Mouse (Mus musculus): ENCODE measurements around the gene Sema4g. TPM values are rescaled to one million over a fixed set of nuclear protein-coding genes. Genes with fewer than 3 reads are reported as not detected.
A peak's percentile ranks its signal among the peaks of the same experiment; 100 is the strongest.

Sema4g gene
- total RNA-seq, 1 experiment, result 3.8 TPM

DNA sequence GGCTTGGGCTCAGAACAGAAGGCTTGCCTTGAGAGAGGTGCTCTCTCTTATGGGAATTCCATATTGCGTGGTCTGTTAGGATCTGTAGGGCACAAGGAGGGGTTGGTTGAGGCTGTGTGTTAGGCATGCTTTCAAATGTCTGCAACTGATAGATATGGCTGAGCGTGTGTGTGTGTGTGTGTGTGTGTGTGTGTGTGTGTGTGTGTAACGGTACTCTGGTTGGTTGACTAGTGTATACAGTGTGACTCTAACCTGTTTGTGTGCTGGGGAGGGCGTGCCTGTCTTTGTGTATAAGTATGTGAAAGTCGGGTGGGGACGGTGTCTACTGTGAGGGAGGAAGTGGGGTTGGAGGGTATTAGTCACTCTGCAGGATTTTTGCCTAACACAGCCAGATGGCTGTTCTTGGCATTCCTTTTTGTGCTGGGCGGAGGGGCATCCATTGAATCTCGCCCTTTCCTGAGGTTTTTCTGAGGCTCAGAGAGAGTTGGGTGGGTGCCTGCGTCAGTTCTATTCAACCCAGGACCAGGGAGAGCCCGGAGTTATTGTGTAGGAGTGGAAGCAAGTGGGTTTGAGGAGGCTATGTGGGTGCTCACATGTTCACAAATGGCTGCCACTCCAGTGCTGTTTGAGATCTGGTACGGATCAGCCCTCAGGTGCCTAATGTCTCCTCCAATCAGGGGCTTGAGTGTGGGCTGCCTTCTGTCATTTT, 59.2 kb downstream of the Sema4g start:
- Histone ChIP-seq H3K36me3 (ENCODE audit: control insufficient read depth, insufficient read depth, low read length, poor library complexity, severe bottlenecking) (no peaks in the 10 kb centered on the region), H3K9me3 (ENCODE audit: control insufficient read depth, insufficient read depth, low read depth, low read length) (no peaks in the 10 kb centered on the region), H3K4me1 (ENCODE audit: control insufficient read depth in 2 of 2, insufficient read depth in 2 of 2, low read length in 2 of 2, poor library complexity in 1 of 2) (peaks cover 0 to 17% of the 10 kb centered on the region in 2 experiments; a peak in 1 of 4 replicates), H3K27ac (ENCODE audit: insufficient read depth, low read depth, low read length, poor library complexity, severe bottlenecking) (no peak overlapping the region), H3K9ac (ENCODE audit: insufficient read depth, low read depth, low read length, poor library complexity, severe bottlenecking) (peak overlapping the region; percentile 57; the same call in 1 of the 2 replicates), H3K4me3 (ENCODE audit: insufficient read depth in 1 of 2, low read depth in 1 of 2, low read length in 2 of 2, poor library complexity in 1 of 2, severe bottlenecking in 1 of 2) (peak overlapping the region; percentile 54 to 55)
- no peak for DNase-seq (ENCODE audit: low read depth, low spot score)
- no peak for TF ChIP-seq HCFC1 (IDR thresholded peaks at IDR 0.05; ENCODE audit: borderline replicate concordance, insufficient read depth, low read length)
- no peak for TF ChIP-seq CHD2 (IDR thresholded peaks at IDR 0.05; ENCODE audit: low read depth, low read length)
- TF ChIP-seq MAFK (IDR thresholded peaks at IDR 0.05; ENCODE audit: insufficient read depth, low read depth, low read length), result no peak
- TF ChIP-seq ZC3H11A (IDR thresholded peaks at IDR 0.05; ENCODE audit: borderline replicate concordance, low read depth, low read length), result no peak
- TF ChIP-seq ZNF384 (IDR thresholded peaks at IDR 0.05; ENCODE audit: low read depth, low read length), result no peak
- in situ Hi-C loops (cut with MboI; ENCODE audit: low sequenced_read_pairs in 2 of 2, unreplicated experiment in 2 of 2), result no loop called here

DNA sequence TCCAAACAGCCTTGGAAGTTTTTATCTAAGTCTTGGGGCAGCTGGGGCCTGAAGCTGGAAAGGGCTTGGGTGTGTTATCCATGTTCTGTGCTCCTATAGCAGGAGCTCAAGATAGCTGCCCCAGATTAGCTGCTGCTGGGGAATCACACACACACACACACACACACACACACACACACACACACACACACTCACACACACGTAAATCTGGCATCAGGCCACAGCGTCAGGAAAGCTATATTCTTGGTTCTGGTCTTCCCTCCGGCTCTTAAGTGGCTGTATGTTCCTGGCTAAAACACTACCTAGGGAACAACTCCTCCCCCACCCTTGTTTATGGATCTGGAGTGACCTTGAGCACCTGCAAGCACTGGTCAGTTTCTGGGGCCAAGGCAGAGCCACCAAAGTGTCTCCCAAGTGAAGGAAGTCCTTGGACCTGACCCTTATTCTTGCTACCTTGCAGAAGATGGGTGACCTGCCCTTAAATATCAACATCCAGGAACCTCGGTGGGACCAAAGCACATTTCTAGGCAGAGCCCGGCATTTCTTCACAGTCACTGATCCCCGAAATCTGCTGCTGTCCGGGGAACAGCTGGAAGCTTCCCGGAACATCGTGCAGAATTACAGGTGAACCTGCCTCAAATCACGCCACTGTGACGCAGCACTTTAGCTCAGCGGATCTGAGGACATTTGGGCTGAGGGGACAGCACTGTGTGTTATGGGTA, 59.9 kb downstream of the Sema4g start:
- no peak overlapping the region for H3K27ac ChIP-seq (ENCODE audit: insufficient read depth, low read depth, low read length, poor library complexity, severe bottlenecking)
- DNase-seq (ENCODE audit: low read depth, low spot score), result no peak
- no peaks in the 10 kb centered on the region for H3K36me3 ChIP-seq (ENCODE audit: control insufficient read depth, insufficient read depth, low read length, poor library complexity, severe bottlenecking)
- no peaks in the 10 kb centered on the region for H3K9me3 ChIP-seq (ENCODE audit: control insufficient read depth, insufficient read depth, low read depth, low read length)
- no peak for TF ChIP-seq HCFC1 (IDR thresholded peaks at IDR 0.05; ENCODE audit: borderline replicate concordance, insufficient read depth, low read length)
- no peak for TF ChIP-seq ZC3H11A (IDR thresholded peaks at IDR 0.05; ENCODE audit: borderline replicate concordance, low read depth, low read length)
- no peak for TF ChIP-seq CHD2 (IDR thresholded peaks at IDR 0.05; ENCODE audit: low read depth, low read length)
- no peak for TF ChIP-seq ZNF384 (IDR thresholded peaks at IDR 0.05; ENCODE audit: low read depth, low read length)
- no peak for TF ChIP-seq MAFK (IDR thresholded peaks at IDR 0.05; ENCODE audit: insufficient read depth, low read depth, low read length)
- H3K4me3 ChIP-seq (ENCODE audit: insufficient read depth in 1 of 2, low read depth in 1 of 2, low read length in 2 of 2, poor library complexity in 1 of 2, severe bottlenecking in 1 of 2), result no peak overlapping the region
- H3K9ac ChIP-seq (ENCODE audit: insufficient read depth, low read depth, low read length, poor library complexity, severe bottlenecking), result peak overlapping the region; percentile 4; the same call in 1 of the 2 replicates
- in situ Hi-C loops (cut with MboI; ENCODE audit: low sequenced_read_pairs in 2 of 2, unreplicated experiment in 2 of 2), result no loop called here
- peaks cover 0 to 17% of the 10 kb centered on the region in 2 experiments; a peak in 1 of 4 replicates for H3K4me1 ChIP-seq (ENCODE audit: control insufficient read depth in 2 of 2, insufficient read depth in 2 of 2, low read length in 2 of 2, poor library complexity in 1 of 2)

DNA sequence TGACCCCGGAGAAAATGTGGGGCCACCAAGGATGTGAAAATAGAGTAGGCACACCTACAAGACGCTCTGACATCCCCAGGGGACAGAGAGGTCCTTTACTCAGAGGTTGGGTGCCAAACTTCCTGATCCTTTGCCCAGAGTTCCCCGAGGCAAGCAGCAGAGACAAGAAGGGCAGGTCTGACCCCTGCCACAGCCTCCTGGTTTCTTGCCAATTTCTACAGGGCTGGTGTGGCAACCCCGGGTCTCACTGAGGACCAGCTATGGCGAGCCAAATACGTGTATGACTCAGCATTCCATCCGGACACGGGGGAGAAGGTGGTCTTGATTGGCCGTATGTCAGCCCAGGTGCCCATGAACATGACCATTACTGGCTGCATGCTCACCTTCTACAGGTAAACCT, 60.6 kb downstream of the Sema4g start:
- Histone ChIP-seq H3K36me3 (ENCODE audit: control insufficient read depth, insufficient read depth, low read length, poor library complexity, severe bottlenecking) (no peaks in the 10 kb centered on the region), H3K9me3 (ENCODE audit: control insufficient read depth, insufficient read depth, low read depth, low read length) (no peaks in the 10 kb centered on the region), H3K9ac (ENCODE audit: insufficient read depth, low read depth, low read length, poor library complexity, severe bottlenecking) (no peak overlapping the region), H3K27ac (ENCODE audit: insufficient read depth, low read depth, low read length, poor library complexity, severe bottlenecking) (no peak overlapping the region), H3K4me3 (ENCODE audit: insufficient read depth in 1 of 2, low read depth in 1 of 2, low read length in 2 of 2, poor library complexity in 1 of 2, severe bottlenecking in 1 of 2) (no peak overlapping the region), H3K4me1 (ENCODE audit: control insufficient read depth in 2 of 2, insufficient read depth in 2 of 2, low read length in 2 of 2, poor library complexity in 1 of 2) (peaks cover 0 to 19% of the 10 kb centered on the region in 2 experiments; a peak in 2 of 4 replicates)
- DNase-seq (ENCODE audit: low read depth, low spot score), result no peak
- in situ Hi-C loops (cut with MboI; ENCODE audit: low sequenced_read_pairs in 2 of 2, unreplicated experiment in 2 of 2), result no loop called here
- TF ChIP-seq HCFC1 (IDR thresholded peaks at IDR 0.05; ENCODE audit: borderline replicate concordance, insufficient read depth, low read length), result no peak
- TF ChIP-seq CHD2 (IDR thresholded peaks at IDR 0.05; ENCODE audit: low read depth, low read length), result no peak
- TF ChIP-seq ZNF384 (IDR thresholded peaks at IDR 0.05; ENCODE audit: low read depth, low read length), result no peak
- TF ChIP-seq ZC3H11A (IDR thresholded peaks at IDR 0.05; ENCODE audit: borderline replicate concordance, low read depth, low read length), result no peak

Other genes with a start within 250 kb of the Sema4g start
- 0.11 TPM in 1 of 2 replicates, not detected in the other for gene Pax2, start 233.1 kb upstream of the Sema4g start, total RNA-seq (2012; rRNA removed)
- 35.6 and 48.3 TPM in 2 replicates for gene Slf2, start 58.0 kb upstream of the Sema4g start, total RNA-seq (2012; rRNA removed)
- 27.2 and 28.5 TPM in 2 replicates for gene Twnk, start 16.6 kb downstream of the Sema4g start, total RNA-seq (2012; rRNA removed)
- gene Mrpl43, start 17.3 kb downstream of the Sema4g start, total RNA-seq (2012; rRNA removed), result 50.0 and 62.7 TPM in 2 replicates
- 30.6 and 31.9 TPM in 2 replicates for gene Lzts2, start 25.3 kb downstream of the Sema4g start, total RNA-seq (2012; rRNA removed)
- 0.45 and 1.5 TPM in 2 replicates for gene Pdzd7, start 56.6 kb downstream of the Sema4g start, total RNA-seq (2012; rRNA removed)
- gene Sfxn3, start 58.4 kb downstream of the Sema4g start, total RNA-seq (2012; rRNA removed), result 4.0 and 7.1 TPM in 2 replicates
- gene Kazald1, start 86.1 kb downstream of the Sema4g start, total RNA-seq (2012; rRNA removed), result 0.63 and 1.2 TPM in 2 replicates
- 0.21 and 0.36 TPM in 2 replicates for gene Tlx1, start 161.6 kb downstream of the Sema4g start, total RNA-seq (2012; rRNA removed)
- 0.16 and 0.22 TPM in 2 replicates for gene Lbx1, start 246.7 kb downstream of the Sema4g start, total RNA-seq (2012; rRNA removed)

Data from ES-E14 (cell line).